Mouse (Mus musculus) forebrain, embryonic 11.5 days (tissue): ENCODE measurements at regions not wholly inside any gene's neighbourhood (a gene's known extent, or its start where the extent isn't known, plus 50 kb on each side); places are given as distances from the start of the nearest gene placed in this dataset.

Source experiments
- ATAC-seq: fragments of 200-750 bp; cut with Nextera tagmentation; replicated peaks from 2 replicates; pipeline ENCODE4 v1.8.0; 2017; ENCODE audit warnings: moderate TSS enrichment; ENCODE audit not compliant: low FRiP score
- DNase-seq: peaks from one replicate; pipeline ENCODE4 v3.0.0-alpha.2; 2017; ENCODE audit warnings: low spot score
- H3K27ac ChIP-seq: fragments of 300-500 bp; sonication (generic); 2 replicates; pipeline ENCODE4 v1.5.1; 2014; ENCODE audit warnings: low read depth, low read length
- H3K27me3 ChIP-seq: fragments of 300-500 bp; sonication (generic); 2 replicates; pipeline ENCODE4 v1.6.1; 2014; ENCODE audit warnings: mild to moderate bottlenecking, low read length, mixed read lengths; ENCODE audit not compliant: control insufficient read depth, insufficient read depth
- H3K36me3 ChIP-seq: fragments of 300-500 bp; sonication (generic); 2 replicates; pipeline ENCODE4 v1.6.1; 2014; ENCODE audit warnings: mild to moderate bottlenecking, low read length, moderate library complexity, mixed read lengths; ENCODE audit not compliant: control insufficient read depth, insufficient read depth
- H3K4me1 ChIP-seq: fragments of 300-500 bp; sonication (generic); replicated peaks from 2 replicates; pipeline ENCODE4 v1.6.1; 2014; ENCODE audit warnings: low read length, mixed read lengths; ENCODE audit not compliant: control insufficient read depth, insufficient read depth
- H3K4me2 ChIP-seq: fragments of 300-500 bp; sonication (generic); 2 replicates; pipeline ENCODE4 v1.6.1; 2014; ENCODE audit warnings: low read depth, mild to moderate bottlenecking, low read length, moderate library complexity, mixed read lengths; ENCODE audit not compliant: severe bottlenecking
- H3K4me3 ChIP-seq: fragments of 300-500 bp; sonication (generic); 2 replicates; pipeline ENCODE4 v1.5.1; 2014; ENCODE audit warnings: low read depth, low read length
- H3K9ac ChIP-seq: fragments of 300-500 bp; sonication (generic); 2 replicates; pipeline ENCODE4 v1.6.1; 2014; ENCODE audit warnings: low read length
- H3K9me3 ChIP-seq: fragments of 300-500 bp; sonication (generic); 2 replicates; pipeline ENCODE4 v1.6.1; 2016; ENCODE audit warnings: low read length, mixed read lengths; ENCODE audit not compliant: control insufficient read depth
- WGBS: fragments of 180-500 bp; shearing (Covaris S2); extraction: QIAGEN DNeasy Blood & Tissue Kit; methylation state at CpG from one replicate; pipeline ENCODE4 v1.1.7; 2014; 5-methylcytosine and 5-hydroxymethylcytosine counted together

DNA sequence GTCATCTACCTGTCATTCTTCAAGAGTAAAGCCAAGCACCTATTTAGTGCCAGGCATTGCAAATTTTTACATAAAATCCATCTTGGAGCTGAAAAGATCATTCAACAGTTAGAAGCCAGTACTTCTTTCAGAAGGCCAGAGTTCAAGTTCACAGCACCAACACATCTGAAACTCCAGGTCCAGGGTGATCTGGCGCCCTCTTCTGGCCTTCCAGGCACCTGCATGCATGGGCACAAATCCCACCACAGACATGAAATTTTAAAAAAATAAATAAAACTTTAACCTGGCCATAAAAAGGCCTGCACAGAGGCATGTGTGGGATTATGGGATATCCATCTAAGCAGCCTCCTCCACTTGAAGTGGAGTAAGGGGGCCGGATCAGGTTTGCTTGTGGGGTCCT lies 144.7 kb downstream of the Cct6b start:
- 61% methylated on average over 2 of the region's 2 CpGs for WGBS
- no peak for DNase-seq
- Histone ChIP-seq H3K9ac (no peak overlapping the region), H3K4me3 (no peak overlapping the region), H3K4me2 (no peak overlapping the region), H3K9me3 (no peaks in the 10 kb centered on the region), H3K27ac (no peak overlapping the region), H3K4me1 (0 out of 2 replicates have a peak, but pooled peaks cover 2% of the 10 kb centered on the region), H3K36me3 (no peaks in the 10 kb centered on the region), H3K27me3 (peaks cover 2% of the 10 kb centered on the region; the same call in 1 of the 2 replicates)
- no peak for ATAC-seq

DNA sequence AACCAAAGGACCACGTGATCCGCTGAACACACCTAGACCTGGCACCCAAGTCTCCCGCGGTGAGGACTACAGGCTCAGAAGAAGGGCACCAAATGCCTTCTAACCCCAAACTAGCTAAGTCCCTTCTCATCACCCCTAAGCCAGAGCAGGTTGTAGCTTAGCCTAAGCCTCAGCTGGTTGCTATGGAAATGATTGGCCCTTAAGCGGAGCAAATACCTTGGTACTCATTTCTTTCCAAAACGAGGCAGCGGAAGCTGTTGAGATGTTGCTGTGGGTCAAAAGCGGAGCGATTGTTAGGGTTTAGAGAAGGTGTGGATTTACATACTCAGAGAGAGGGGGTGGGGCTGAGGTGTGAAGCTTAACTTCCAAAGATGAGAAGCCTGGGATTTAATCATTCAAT lies 145.7 kb downstream of the Cct6b start:
- peaks cover 2% of the 10 kb centered on the region; the same call in 1 of the 2 replicates for H3K27me3 ChIP-seq
- WGBS: 5% methylated on average over 9 of the region's 9 CpGs
- no peaks in the 10 kb centered on the region for H3K36me3 ChIP-seq
- DNase-seq (no peak), ATAC-seq (no peak)
- H3K4me2 ChIP-seq: 0 out of 2 replicates have a peak overlapping the region, but pooled peaks have one; percentile 5
- H3K9ac ChIP-seq: no peak overlapping the region
- 0 out of 2 replicates have a peak, but pooled peaks cover 2% of the 10 kb centered on the region for H3K4me1 ChIP-seq
- no peak overlapping the region for H3K4me3 ChIP-seq
- H3K27ac ChIP-seq: no peak overlapping the region
- no peaks in the 10 kb centered on the region for H3K9me3 ChIP-seq

DNA sequence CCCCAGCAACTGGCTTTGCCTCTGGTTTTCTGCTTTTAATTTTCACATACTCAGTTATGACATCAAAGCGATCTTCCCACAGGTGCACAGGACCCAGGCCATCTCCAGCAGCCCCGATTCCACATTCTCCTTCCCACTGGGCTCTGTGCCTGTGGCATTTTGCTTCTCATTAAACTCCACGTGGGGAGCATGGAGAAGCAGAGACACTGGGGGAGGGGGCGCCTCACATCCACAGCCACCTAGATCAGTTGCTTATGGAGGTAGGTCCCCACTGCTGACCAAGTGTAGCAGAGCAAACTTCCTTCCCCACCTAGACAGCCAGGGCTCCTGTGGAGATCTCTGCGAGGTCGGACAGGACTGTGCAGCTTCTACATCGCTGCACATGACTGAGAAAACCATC lies 147.3 kb downstream of the Cct6b start:
- no peak for DNase-seq
- peaks cover 2% of the 10 kb centered on the region; the same call in 1 of the 2 replicates for H3K27me3 ChIP-seq
- ATAC-seq: no peak
- H3K9ac ChIP-seq: no peak overlapping the region
- H3K4me3 ChIP-seq: no peak overlapping the region
- 0 out of 2 replicates have a peak, but pooled peaks cover 2% of the 10 kb centered on the region for H3K4me1 ChIP-seq
- 52% methylated on average over 7 of the region's 7 CpGs for WGBS
- no peaks in the 10 kb centered on the region for H3K36me3 ChIP-seq
- H3K27ac ChIP-seq: no peak overlapping the region
- H3K9me3 ChIP-seq: no peaks in the 10 kb centered on the region
- no peak overlapping the region for H3K4me2 ChIP-seq

DNA sequence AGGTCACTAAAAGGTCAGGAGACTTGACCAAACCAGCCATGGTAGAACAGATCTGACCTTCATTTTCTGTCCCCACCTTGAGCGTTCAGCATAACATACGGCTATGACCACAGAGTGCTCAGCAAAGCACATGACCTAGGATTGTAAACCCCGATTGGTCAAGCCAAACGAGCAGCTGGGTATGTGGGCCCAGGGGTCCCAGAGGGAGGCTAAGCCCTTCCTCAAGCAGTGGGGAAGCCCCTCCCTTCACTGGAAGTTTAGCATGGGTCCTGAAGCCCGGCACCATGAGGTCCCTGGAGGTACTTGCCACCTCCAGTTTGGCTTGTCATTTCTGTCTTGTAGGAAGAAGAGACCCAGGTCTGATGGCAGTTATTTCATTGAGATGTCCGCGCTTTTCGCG lies 149.8 kb downstream of the Cct6b start:
- no peak for ATAC-seq
- Histone ChIP-seq H3K9me3 (no peaks in the 10 kb centered on the region), H3K4me1 (0 out of 2 replicates have a peak, but pooled peaks cover 2% of the 10 kb centered on the region), H3K9ac (no peak overlapping the region), H3K27me3 (peaks cover 2% of the 10 kb centered on the region; the same call in 1 of the 2 replicates), H3K27ac (no peak overlapping the region), H3K4me3 (no peak overlapping the region), H3K4me2 (no peak overlapping the region), H3K36me3 (no peaks in the 10 kb centered on the region)
- 89% methylated on average over 9 of the region's 9 CpGs for WGBS
- DNase-seq: no peak

DNA sequence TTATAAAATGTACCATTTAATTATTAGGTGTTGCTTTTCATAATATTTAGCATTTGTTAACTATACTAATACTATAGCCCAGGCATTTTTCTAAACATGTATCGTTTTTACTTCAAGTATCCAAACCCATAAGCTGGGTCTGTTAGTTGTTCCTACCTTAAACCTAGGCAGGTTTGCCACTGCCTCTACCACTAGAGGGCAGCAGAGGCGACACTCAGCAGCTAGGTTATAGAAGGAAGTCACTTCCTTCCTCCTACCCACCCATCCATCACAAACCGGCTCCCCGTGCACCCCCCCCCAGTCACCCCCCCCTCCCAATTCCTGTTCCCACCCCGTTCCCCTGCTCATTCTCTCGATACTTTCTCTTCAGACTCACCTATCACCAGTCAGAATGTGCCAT lies 150.6 kb downstream of the Cct6b start:
- DNase-seq: peak; percentile 80
- Histone ChIP-seq H3K9me3 (no peaks in the 10 kb centered on the region), H3K4me1 (0 out of 2 replicates have a peak, but pooled peaks cover 2% of the 10 kb centered on the region), H3K4me3 (no peak overlapping the region), H3K36me3 (no peaks in the 10 kb centered on the region), H3K27me3 (peaks cover 2% of the 10 kb centered on the region; the same call in 1 of the 2 replicates), H3K4me2 (no peak overlapping the region), H3K27ac (no peak overlapping the region), H3K9ac (no peak overlapping the region)
- ATAC-seq: no peak
- 22% methylated on average over 6 of the region's 6 CpGs for WGBS

DNA sequence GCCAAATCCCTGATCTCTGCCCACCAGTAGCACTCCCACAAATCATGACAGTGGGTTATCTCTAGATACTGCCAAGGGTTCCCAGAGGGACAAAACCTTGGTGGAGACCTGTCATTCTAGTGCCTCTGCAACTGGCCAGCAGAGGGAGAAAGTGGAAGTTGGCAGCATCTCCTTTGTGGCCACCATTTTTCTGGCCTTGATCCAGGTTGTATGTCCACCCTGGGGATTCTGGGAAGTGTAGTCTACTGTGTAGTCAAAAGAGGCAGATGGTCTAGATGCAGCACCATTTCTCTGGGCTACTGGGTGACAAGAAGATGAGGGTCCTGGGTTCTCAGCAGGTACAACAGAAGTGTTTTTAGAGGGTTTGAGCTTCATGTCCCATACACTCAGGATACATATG lies 152.1 kb downstream of the Cct6b start:
- no peak overlapping the region for H3K9ac ChIP-seq
- H3K36me3 ChIP-seq: no peaks in the 10 kb centered on the region
- no peak for ATAC-seq
- no peaks in the 10 kb centered on the region for H3K9me3 ChIP-seq
- H3K4me1 ChIP-seq: no peaks in the 10 kb centered on the region
- no peaks in the 10 kb centered on the region for H3K27me3 ChIP-seq
- H3K27ac ChIP-seq: no peak overlapping the region
- no peak overlapping the region for H3K4me2 ChIP-seq
- DNase-seq: no peak
- no peak overlapping the region for H3K4me3 ChIP-seq

DNA sequence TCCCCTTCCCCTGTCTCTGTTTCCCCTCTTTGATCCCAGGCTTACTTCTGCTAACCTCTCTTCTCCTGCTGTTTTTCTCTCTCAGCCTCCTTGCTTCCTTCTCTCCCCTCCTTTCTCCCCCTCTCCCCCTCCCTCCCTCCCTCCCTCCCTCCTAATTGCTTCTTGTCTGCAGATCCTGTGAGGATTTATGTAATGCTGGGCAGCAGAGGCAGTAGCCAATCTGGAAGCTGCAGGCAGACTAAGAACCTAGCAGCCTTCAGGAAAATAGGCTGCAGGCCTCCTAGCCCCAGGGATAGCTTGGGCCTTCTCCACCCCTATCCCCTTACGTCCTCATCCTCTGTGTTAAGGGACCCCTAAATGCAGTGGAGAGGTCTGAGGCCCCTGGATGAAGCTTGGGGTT lies 155.2 kb downstream of the Cct6b start:
- no peaks in the 10 kb centered on the region for H3K9me3 ChIP-seq
- H3K4me3 ChIP-seq: no peak overlapping the region
- H3K27me3 ChIP-seq: no peaks in the 10 kb centered on the region
- WGBS: 44% methylated on average over 1 of the region's 1 CpGs
- no peaks in the 10 kb centered on the region for H3K36me3 ChIP-seq
- H3K9ac ChIP-seq: no peak overlapping the region
- DNase-seq: no peak
- H3K27ac ChIP-seq: no peak overlapping the region
- no peak overlapping the region for H3K4me2 ChIP-seq
- no peak for ATAC-seq
- no peaks in the 10 kb centered on the region for H3K4me1 ChIP-seq

DNA sequence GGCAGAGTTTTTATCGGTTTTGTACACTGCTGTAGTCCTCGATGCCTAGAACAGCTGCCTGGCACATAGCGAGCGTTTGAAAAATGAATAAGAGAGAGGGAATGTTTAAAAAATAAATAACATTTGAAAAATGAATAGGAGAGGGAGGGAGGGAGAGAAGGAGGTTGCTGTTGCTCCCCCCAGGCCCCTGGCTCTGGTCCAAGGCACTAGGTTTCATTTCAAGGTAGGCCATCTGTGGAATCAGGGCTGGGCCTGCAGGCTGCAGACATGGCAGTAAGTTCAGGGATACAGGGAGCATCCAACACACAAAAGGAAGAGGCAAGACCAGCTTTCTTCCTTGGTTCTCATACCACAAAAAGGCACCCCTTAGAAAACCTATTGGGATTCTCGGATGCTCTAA lies 156.5 kb downstream of the Cct6b start:
- no peaks in the 10 kb centered on the region for H3K36me3 ChIP-seq
- H3K27ac ChIP-seq: no peak overlapping the region
- no peaks in the 10 kb centered on the region for H3K27me3 ChIP-seq
- no peak overlapping the region for H3K9ac ChIP-seq
- no peaks in the 10 kb centered on the region for H3K4me1 ChIP-seq
- ATAC-seq (no peak), DNase-seq (no peak)
- no peak overlapping the region for H3K4me3 ChIP-seq
- no peaks in the 10 kb centered on the region for H3K9me3 ChIP-seq
- no peak overlapping the region for H3K4me2 ChIP-seq
- WGBS: 89% methylated on average over 5 of the region's 5 CpGs

DNA sequence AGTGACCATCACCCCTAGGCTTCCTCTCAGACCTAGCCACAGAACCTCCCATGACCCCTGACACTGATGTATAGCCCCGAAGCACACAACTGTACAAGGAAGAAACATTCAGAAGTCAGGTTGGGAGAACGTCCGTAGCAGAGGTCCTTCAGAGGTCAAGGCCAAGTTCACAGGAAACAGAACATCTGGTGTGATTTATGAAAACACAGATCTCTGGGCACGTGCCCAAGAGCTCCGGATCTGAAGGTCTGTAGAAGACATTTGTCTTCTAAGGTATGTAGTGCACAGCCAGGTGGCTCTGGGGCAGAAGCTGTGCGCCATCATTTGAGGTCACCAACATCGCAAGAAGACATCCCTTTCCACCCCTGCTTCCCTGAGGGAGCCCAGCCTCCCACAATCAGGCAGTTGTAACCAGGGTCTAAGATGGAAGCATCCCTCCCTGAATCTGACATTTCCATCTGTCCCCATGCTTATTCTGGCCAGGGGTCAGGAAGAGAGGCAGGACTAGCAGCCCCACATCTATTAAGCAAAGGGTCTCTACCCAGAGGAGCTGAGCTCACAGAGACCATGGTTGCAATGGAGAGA lies 159.8 kb downstream of the Cct6b start:
- WGBS: 82% methylated on average over 7 of the region's 7 CpGs
- H3K27me3 ChIP-seq: no peaks in the 10 kb centered on the region; the same call in 1 of the 2 replicates
- DNase-seq (no peak), ATAC-seq (no peak)
- H3K27ac ChIP-seq: no peak overlapping the region
- H3K4me1 ChIP-seq: no peaks in the 10 kb centered on the region
- H3K4me2 ChIP-seq: no peak overlapping the region
- no peaks in the 10 kb centered on the region for H3K9me3 ChIP-seq
- no peak overlapping the region for H3K4me3 ChIP-seq
- H3K36me3 ChIP-seq: no peaks in the 10 kb centered on the region
- H3K9ac ChIP-seq: no peak overlapping the region
